Mouse (Mus musculus): ENCODE results near the gene Msi2. TPM values are rescaled to one million over a fixed set of nuclear protein-coding genes. Genes with fewer than 3 reads are reported as not detected.

The Msi2 gene
- polyA plus RNA-seq, 1 experiment: 14.2 TPM

DNA sequence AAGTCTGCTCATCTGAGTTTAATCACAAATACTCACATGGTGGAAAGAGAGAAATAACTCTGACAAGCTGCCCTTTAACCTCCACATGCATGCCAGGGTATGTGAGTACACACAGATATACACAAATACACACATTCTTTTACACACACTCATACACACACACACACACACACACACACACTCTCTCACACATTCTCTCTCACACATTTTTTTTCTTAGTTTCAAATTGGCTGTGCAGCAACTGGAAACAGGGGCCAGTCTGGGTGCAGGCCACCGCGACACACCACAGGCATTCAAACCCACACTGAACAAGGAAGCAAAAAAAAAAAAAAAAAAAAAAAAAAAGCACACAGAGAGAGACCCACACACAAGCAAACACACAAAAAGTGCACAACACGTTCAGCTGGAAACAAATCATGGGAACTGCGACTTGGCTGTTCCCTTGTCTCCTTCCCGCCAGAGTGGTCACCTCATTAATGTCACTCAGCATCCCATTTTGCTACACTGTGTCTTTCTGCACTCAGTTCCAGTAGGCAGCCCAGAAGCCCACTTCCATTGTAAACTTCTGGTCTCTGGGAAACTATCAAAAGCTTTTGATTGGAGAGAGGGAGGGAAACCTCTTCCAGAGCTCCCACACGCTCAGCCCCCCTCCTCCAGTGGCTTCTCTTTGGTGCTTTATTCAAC, 16.2 kb downstream of the Msi2 start:
- DNase-seq (ENCODE audit: low read depth in 1 of 2, low spot score in 2 of 2): no peak
- TF ChIP-seq POLR2A (IDR thresholded peaks at IDR 0.05; ENCODE audit: low read depth, low read length) (no peak), CTCF (IDR thresholded peaks at IDR 0.05; ENCODE audit: extremely low read depth, insufficient read depth, insufficient read length, insufficient replicate concordance) (no peak)
- WGBS: 90% methylated on average over 6 of the region's 6 CpGs
- Histone ChIP-seq H3K4me1 (ENCODE audit: control insufficient read depth, insufficient read depth, insufficient read length) (no peaks in the 10 kb centered on the region), H3K27ac (ENCODE audit: insufficient read depth, low read length) (no peak overlapping the region), H3K27me3 (ENCODE audit: control insufficient read depth, insufficient read depth, low read length) (no peaks in the 10 kb centered on the region), H3K36me3 (ENCODE audit: control insufficient read depth, insufficient read depth, low read length) (peaks cover 8% of the 10 kb centered on the region), H3K4me3 (ENCODE audit: extremely low read depth, insufficient read depth, insufficient read length) (no peak overlapping the region)

DNA sequence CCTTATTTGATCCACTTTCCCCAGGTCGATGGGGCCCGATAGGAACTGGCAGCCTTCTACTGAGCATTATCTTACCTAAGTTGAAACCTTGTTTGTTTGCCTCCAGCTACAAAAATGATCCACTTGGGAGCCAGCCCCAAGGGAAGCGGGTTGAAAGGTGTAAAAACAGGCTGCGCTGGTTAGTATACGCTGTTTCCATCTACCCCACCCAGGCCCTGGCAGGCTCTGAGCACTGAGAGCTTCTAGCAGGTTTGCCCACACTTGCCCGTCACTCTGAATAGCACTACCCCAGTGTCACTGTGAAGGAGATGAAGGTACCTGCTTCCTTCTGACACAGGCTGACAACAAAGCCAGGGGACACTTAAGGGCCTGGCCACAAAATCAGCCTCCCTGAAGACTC, 17.3 kb downstream of the Msi2 start:
- DNase-seq (ENCODE audit: low read depth in 1 of 2, low spot score in 2 of 2): no peak
- H3K36me3 ChIP-seq (ENCODE audit: control insufficient read depth, insufficient read depth, low read length): peaks cover 6% of the 10 kb centered on the region
- no peak for TF ChIP-seq CTCF (IDR thresholded peaks at IDR 0.05; ENCODE audit: extremely low read depth, insufficient read depth, insufficient read length, insufficient replicate concordance)
- TF ChIP-seq POLR2A (IDR thresholded peaks at IDR 0.05; ENCODE audit: low read depth, low read length): no peak
- no peaks in the 10 kb centered on the region for H3K4me1 ChIP-seq (ENCODE audit: control insufficient read depth, insufficient read depth, insufficient read length)
- 88% methylated on average over 6 of the region's 6 CpGs for WGBS
- H3K27me3 ChIP-seq (ENCODE audit: control insufficient read depth, insufficient read depth, low read length): no peaks in the 10 kb centered on the region
- H3K27ac ChIP-seq (ENCODE audit: insufficient read depth, low read length): no peak overlapping the region
- no peak overlapping the region for H3K4me3 ChIP-seq (ENCODE audit: extremely low read depth, insufficient read depth, insufficient read length)

DNA sequence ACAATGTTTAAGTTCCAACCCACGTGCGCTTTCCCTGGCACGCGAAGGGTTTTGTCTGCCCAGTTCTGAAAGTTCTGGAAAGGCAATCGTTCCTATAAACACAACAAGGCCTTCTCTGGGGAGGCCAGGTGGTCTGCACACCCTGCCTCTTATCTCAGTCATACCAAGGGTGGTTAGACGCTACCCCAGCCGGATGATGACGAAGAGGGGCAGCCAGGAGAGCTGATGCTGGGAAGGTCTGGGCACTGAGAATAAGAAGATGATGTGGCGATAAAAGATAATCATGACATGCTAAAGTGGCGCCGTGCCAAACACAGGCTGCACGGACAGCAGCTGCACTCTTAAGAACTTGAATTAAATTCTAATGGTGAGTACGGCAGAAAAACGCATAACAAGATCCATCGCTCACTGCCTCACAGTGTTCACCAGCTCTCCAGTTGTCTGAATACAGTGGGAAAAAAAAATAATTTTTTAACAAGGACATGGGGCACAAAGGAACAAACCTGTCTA, 18.1 kb downstream of the Msi2 start:
- Histone ChIP-seq H3K27ac (ENCODE audit: insufficient read depth, low read length) (no peak overlapping the region), H3K4me3 (ENCODE audit: extremely low read depth, insufficient read depth, insufficient read length) (no peak overlapping the region), H3K4me1 (ENCODE audit: control insufficient read depth, insufficient read depth, insufficient read length) (no peaks in the 10 kb centered on the region), H3K27me3 (ENCODE audit: control insufficient read depth, insufficient read depth, low read length) (no peaks in the 10 kb centered on the region), H3K36me3 (ENCODE audit: control insufficient read depth, insufficient read depth, low read length) (peaks cover 6% of the 10 kb centered on the region)
- TF ChIP-seq CTCF (IDR thresholded peaks at IDR 0.05; ENCODE audit: extremely low read depth, insufficient read depth, insufficient read length, insufficient replicate concordance): no peak
- no peak for TF ChIP-seq POLR2A (IDR thresholded peaks at IDR 0.05; ENCODE audit: low read depth, low read length)
- WGBS: 92% methylated on average over 15 of the region's 15 CpGs
- DNase-seq (ENCODE audit: low read depth in 1 of 2, low spot score in 2 of 2): no peak

DNA sequence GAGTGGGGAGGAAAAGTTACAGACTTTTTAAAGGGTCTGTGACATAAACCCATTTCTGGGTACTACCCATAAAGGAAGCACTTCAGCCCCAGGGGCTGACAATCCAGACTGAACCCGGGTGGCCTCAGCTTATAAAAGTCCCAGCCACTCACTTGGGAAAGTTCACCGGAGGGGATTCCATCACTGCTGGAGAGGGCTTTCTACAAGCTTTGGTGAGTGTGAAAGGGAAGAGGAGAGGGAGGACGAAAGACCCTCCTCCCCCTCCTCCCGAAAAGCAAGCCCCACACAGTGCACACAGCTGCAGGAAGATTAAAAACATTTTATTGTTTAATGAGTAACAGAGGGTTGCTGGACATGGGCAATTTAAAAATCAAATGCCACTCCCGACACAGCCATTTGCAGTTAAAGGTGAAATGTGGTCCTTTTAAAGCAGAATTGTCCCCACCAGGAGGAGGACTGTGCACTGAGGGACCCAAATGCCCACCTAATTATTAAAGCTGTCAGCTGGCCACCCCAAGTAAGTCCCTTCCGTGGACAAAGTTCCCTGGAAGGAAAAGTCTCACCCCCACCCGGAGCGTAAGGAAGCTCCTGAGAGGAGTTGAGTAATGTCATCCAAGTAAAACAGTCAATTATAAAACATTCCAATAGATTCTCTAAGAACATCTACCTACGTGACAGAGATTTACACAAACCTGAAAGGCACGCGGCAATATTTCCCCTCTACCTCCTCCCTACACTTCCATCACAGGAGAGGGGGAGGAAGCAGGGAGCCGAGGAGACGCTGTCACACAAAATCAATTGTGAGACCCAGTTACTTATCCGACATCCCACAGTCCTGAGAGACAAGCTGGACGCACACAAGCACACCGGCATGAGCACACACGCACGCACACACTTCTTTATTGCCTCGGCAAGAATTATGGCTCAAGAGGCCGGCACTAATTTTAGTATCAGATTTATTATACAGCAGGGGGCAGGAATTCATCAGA, 24.1 kb downstream of the Msi2 start:
- DNase-seq (ENCODE audit: low read depth in 1 of 2, low spot score in 2 of 2): no peak
- H3K36me3 ChIP-seq (ENCODE audit: control insufficient read depth, insufficient read depth, low read length): 0 out of 2 replicates have a peak, but pooled peaks cover 1% of the 10 kb centered on the region
- no peak for TF ChIP-seq CTCF (IDR thresholded peaks at IDR 0.05; ENCODE audit: extremely low read depth, insufficient read depth, insufficient read length, insufficient replicate concordance)
- TF ChIP-seq POLR2A (IDR thresholded peaks at IDR 0.05; ENCODE audit: low read depth, low read length): no peak
- H3K4me1 ChIP-seq (ENCODE audit: control insufficient read depth, insufficient read depth, insufficient read length): no peaks in the 10 kb centered on the region
- H3K27ac ChIP-seq (ENCODE audit: insufficient read depth, low read length): no peak overlapping the region
- H3K4me3 ChIP-seq (ENCODE audit: extremely low read depth, insufficient read depth, insufficient read length): no peak overlapping the region
- 93% methylated on average over 20 of the region's 20 CpGs for WGBS
- H3K27me3 ChIP-seq (ENCODE audit: control insufficient read depth, insufficient read depth, low read length): no peaks in the 10 kb centered on the region

DNA sequence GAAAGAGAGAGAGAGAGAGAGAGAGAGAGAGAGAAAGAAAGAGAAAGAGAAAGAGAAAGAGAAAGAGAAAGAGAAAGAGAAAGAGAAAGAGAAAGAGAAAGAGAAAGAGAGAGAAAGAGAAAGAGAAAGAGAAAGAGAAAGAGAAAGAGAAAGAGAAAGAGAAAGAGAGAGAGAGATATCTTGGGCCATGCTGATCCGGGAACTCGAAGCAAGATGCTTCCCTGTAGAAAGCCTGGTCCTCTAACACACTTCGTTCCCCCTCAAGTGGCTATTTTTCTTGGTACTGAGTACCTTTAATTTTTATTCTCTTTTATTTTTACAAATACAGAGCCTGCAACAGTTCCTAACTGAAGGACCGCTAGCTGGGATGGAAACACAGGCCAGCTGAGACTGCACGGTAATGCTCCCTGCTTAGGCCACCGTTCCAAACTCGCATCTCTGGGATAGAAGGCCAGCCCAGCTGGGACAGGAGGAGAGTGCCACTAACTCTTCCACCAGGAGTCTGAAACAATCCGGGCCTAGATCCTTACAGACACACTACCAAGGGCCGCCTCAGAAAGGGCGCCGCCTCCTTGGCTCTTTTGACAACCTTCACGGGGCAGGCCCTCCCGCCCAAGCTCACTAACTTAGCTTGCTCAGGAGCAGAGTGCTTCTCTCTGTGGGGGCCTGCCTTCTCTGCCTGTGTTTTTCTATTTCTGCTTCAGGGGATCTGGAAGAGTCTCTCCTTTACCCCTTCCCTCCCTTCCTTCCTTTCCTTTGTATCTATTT, 25.1 kb downstream of the Msi2 start:
- no peak overlapping the region for H3K27ac ChIP-seq (ENCODE audit: insufficient read depth, low read length)
- 94% methylated on average over 13 of the region's 13 CpGs for WGBS

DNA sequence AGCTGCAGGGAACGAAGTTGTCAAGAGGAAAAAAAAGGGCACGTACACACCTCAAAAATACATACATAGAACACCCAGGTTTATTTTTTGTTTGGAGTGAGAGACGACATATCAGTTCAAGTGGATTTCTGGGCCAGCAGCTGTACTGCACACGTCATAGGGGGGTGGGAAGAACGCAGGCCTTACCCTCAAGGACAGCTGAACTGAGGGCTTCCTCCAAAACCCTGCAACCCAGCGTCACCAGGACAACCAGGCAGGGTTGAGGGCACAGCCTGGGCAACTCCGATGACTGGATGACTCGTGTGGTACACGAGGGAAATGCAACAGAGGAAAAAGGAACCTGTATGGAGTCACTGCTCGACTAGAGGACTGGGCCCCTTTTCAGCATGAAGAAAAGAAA, 25.9 kb downstream of the Msi2 start:
- WGBS: 38% methylated on average over 9 of the region's 10 CpGs
- no peak overlapping the region for H3K27ac ChIP-seq (ENCODE audit: insufficient read depth, low read length)
- no peak overlapping the region for H3K4me3 ChIP-seq (ENCODE audit: extremely low read depth, insufficient read depth, insufficient read length)
- no peaks in the 10 kb centered on the region; the same call in 1 of the 2 replicates for H3K4me1 ChIP-seq (ENCODE audit: control insufficient read depth, insufficient read depth, insufficient read length)
- H3K27me3 ChIP-seq (ENCODE audit: control insufficient read depth, insufficient read depth, low read length): no peaks in the 10 kb centered on the region
- DNase-seq (ENCODE audit: low read depth in 1 of 2, low spot score in 2 of 2): no peak
- H3K36me3 ChIP-seq (ENCODE audit: control insufficient read depth, insufficient read depth, low read length): peaks cover 5% of the 10 kb centered on the region; the same call in 1 of the 2 replicates
- TF ChIP-seq POLR2A (IDR thresholded peaks at IDR 0.05; ENCODE audit: low read depth, low read length): no peak
- no peak for TF ChIP-seq CTCF (IDR thresholded peaks at IDR 0.05; ENCODE audit: extremely low read depth, insufficient read depth, insufficient read length, insufficient replicate concordance)

More for the DNA sequence above, 25.1 kb downstream of the Msi2 start:
- Histone ChIP-seq H3K4me3 (ENCODE audit: extremely low read depth, insufficient read depth, insufficient read length) (no peak overlapping the region), H3K36me3 (ENCODE audit: control insufficient read depth, insufficient read depth, low read length) (peaks cover 3% of the 10 kb centered on the region; the same call in 1 of the 2 replicates), H3K27me3 (ENCODE audit: control insufficient read depth, insufficient read depth, low read length) (no peaks in the 10 kb centered on the region), H3K4me1 (ENCODE audit: control insufficient read depth, insufficient read depth, insufficient read length) (no peaks in the 10 kb centered on the region; the same call in 1 of the 2 replicates)
- TF ChIP-seq CTCF (IDR thresholded peaks at IDR 0.05; ENCODE audit: extremely low read depth, insufficient read depth, insufficient read length, insufficient replicate concordance) (no peak), POLR2A (IDR thresholded peaks at IDR 0.05; ENCODE audit: low read depth, low read length) (no peak)
- DNase-seq (ENCODE audit: low read depth in 1 of 2, low spot score in 2 of 2): no peak
